Mouse (Mus musculus) thymus, postnatal 0 days (tissue): ENCODE results near the gene Tubgcp5. TPM values are rescaled to one million over a fixed set of nuclear protein-coding genes. Genes with fewer than 3 reads are reported as not detected.

ENCODE experiments used
- polyA plus RNA-seq: library from polyadenylated mRNA; unstranded; fragments of >200 nt; fragmentation: Nextera tagmentation; extraction: Ambion mirVana; gene quantifications from 2 replicates; pipeline ENCODE4 v1.2.1, GENCODE M21; 2015

The Tubgcp5 gene
- polyA plus RNA-seq, 1 experiment from 2014 or later = 25.7 TPM

Other genes with a start within 250 kb of the Tubgcp5 start
- 1.1 and 1.2 TPM in 2 replicates for gene Siglech, start 26.0 kb upstream of the Tubgcp5 start, polyA plus RNA-seq
- 19.0 and 20.2 TPM in 2 replicates for gene Cyfip1, start 47.6 kb downstream of the Tubgcp5 start, polyA plus RNA-seq
- gene Nipa2, start 168.3 kb downstream of the Tubgcp5 start, polyA plus RNA-seq = 40.8 and 40.9 TPM in 2 replicates
- gene Nipa1, start 225.8 kb downstream of the Tubgcp5 start, polyA plus RNA-seq = 0.83 and 1.0 TPM in 2 replicates